Mouse (Mus musculus): ENCODE results near the gene Gys1.

GRCm38 (mm10) chr7:45492225-45492844, 57.7 kb downstream of the Gys1 start:
- TF ChIP-seq CTCF (IDR thresholded peaks at IDR 0.05; ENCODE audit: extremely low read depth, insufficient read depth, insufficient read length, insufficient replicate concordance) (no peak), POLR2A (IDR thresholded peaks at IDR 0.05; ENCODE audit: low read depth, low read length) (no peak)
